Mouse (Mus musculus): Measurements from ENCODE around the gene Dcst1. TPM values are rescaled to one million over a fixed set of nuclear protein-coding genes. Genes with fewer than 3 reads are reported as not detected.

Dcst1 gene
- total RNA-seq, 2 experiments from 2014 or later = not detected

DNA sequence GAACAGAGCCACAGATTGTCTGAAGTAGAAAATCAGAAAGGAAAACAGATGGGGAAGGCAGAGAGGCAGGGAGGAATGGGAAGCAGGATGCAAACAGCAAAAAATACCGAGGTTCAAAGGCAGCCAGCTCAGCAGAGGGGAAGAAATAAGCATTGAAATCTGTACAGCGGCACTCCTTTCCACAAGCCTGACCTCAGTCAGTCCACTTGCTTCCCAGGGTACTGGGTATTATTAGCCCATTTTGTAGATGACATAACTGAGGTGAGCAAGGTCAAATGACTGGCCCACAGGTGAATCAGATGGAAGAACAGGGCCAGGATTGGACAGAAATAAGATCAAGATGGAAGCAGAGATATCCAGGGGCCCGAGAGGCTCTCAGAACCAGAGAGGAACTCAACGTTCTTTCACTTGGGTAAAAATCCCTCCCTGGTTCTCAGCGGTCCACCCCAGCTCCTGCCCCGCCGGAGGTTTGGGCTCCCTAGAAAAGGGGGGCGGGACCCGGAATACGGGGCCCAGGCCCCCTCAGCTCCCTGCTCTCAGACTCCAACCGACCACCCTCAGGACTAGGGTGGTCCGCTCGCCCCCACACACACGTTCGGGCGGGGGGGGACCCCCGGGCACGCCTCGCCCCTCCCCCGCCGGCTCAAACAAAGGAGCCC is 27.9 kb downstream of the Dcst1 start:
- ATAC-seq (ENCODE audit: poor library complexity, severe bottlenecking) = no peak

GRCm38 (mm10) chr3:89336529-89336928 is 28.5 kb downstream of the Dcst1 start:
- no peak for ATAC-seq (ENCODE audit: poor library complexity, severe bottlenecking)

GRCm38 (mm10) chr3:89333053-89333452 is 32.0 kb downstream of the Dcst1 start:
- no peak for ATAC-seq (ENCODE audit: poor library complexity, severe bottlenecking)

- ATAC-seq (ENCODE audit: poor library complexity, severe bottlenecking) = no peak
These were observed 32.6 kb downstream of the Dcst1 start for GRCm38 (mm10) chr3:89332476-89332875.

DNA sequence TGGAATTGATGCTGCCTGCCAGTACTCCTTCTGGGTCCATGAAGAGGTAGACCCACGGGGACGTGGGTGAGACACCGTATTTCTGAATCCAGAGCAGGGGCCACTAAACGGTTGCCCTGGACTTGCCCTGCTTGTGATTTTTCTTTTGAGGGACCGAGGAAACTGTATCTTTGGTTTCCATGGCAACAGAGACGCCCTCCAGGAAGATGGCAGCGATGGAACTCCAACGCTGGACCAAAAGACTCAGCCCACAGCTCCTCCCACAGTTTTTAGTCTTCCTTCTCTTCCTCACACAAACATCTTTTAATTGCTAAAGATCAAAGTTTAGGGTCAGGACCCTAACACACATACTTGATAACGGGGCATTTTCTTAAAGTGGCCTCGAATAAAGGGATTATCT is 33.0 kb downstream of the Dcst1 start:
- no peak for ATAC-seq (ENCODE audit: poor library complexity, severe bottlenecking)

GRCm38 (mm10) chr3:89331561-89331960 is 33.5 kb downstream of the Dcst1 start:
- ATAC-seq (ENCODE audit: poor library complexity, severe bottlenecking) = no peak

DNA sequence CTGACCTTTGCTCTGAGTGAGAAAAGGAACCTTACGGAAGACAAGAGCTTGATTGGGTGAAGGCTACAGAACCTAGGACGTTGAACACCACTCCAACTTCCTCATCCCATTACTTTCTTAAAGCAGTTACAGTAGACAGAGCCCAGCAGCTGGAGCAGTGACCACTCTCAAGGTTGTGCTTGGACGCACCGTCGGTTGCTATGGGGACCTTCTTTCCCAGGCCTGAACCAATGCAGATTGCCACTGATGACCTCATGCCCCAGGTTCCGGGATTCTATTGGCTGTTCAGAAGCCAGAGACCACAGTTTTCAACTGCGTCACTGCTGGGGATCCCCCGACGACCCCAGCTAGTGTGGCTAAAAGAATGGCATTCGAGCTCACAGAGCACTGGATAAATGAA is 34.1 kb downstream of the Dcst1 start:
- no peak for ATAC-seq (ENCODE audit: poor library complexity, severe bottlenecking)

- no peak for ATAC-seq (ENCODE audit: poor library complexity, severe bottlenecking)
These were observed 34.7 kb downstream of the Dcst1 start for GRCm38 (mm10) chr3:89330346-89330745.

DNA sequence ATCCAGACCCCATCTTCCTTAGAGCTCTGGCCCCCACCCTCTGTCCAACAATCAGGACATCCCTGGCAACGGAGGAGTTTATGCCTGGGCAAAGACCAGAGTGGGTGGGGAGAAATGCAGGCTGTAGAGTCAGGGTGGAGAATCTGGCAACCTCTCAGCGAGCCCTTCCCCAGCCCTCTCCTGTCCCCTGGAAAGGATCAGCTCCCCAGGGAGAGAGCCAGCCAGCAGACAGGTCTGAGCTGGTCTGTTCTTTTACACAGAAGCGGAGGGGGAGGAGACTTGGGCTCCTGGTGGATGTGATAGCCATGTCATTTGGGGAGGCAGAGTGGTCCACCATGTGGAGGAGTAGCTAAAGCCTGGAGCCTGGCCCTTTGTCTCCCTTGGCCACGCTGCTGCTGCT is 36.4 kb downstream of the Dcst1 start:
- no peak for ATAC-seq (ENCODE audit: poor library complexity, severe bottlenecking)

DNA sequence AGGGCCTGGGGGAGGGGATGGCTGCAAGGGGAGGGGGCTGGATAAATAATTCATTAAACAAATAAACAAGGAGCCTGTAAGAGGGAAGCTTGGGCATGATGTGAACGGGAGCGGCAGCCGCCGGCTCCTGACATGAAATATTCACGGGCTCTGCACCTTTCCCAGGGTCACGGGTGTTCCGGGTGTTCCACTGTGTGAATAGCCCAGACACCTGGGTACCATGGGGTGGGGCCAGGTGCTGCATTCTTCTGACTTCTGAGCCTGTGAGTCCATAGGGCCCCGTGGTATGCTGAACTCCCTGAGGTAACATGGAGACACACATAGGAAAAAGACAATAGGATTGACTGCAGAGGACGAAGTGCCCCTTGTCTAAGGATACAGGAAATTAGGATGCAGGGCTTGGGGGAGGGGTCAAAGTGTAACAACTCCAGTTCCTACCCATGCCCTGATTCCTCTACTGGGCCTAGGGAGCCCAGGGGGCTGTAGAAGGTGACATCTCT is 37.6 kb downstream of the Dcst1 start:
- no peak for ATAC-seq (ENCODE audit: poor library complexity, severe bottlenecking)

DNA sequence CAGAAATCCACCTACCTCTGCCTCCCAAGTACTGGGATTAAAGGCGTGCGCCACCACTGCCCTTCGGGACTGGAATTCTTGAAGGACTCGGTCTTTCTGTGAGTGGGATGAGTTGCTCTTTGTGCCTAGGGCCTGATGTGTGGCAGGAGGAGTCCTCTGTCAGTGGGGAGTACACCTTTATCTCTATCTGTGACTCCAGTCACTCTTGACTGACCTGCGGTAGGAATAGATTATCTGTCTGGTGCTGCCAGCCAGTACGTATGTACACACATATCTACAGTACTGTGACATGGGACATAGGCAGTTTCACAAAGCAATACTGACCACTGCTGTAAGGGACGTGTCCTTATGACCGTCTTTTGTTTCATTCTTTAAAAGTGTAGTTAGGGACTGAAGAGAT is 39.2 kb downstream of the Dcst1 start:
- ATAC-seq (ENCODE audit: poor library complexity, severe bottlenecking) = no peak

GRCm38 (mm10) chr3:89322514-89323165 is 42.4 kb downstream of the Dcst1 start, which contains the start of gene Efna3:
TSS of gene Efna3 (minus strand) at chr3:89322965.
- ATAC-seq (ENCODE audit: poor library complexity, severe bottlenecking) = 0 out of 2 replicates have a peak, but pooled peaks have one; percentile 30

DNA sequence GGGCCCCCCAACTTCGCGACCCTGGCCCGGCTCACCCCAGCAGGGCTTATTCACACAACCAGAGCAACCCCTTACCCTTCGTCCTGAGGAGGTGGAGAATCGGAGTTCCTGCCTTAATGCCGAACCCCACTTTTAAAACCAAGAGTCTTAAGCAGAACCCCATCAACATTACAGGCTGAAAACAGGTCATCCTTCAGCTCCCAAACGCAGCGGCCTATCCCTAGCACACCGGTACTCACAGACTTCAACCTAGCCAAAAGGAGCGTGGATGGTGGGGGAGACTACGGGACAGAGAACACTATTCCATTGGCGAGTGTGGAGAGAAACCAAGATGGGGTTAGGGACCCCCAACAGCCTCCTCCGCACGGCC is 42.9 kb downstream of the Dcst1 start:
- no peak for ATAC-seq (ENCODE audit: poor library complexity, severe bottlenecking)

GRCm38 (mm10) chr3:89321183-89322130 is 43.6 kb downstream of the Dcst1 start:
- 0 out of 2 replicates have a peak, but pooled peaks have one; percentile 21 for ATAC-seq (ENCODE audit: poor library complexity, severe bottlenecking)

- no peak for ATAC-seq (ENCODE audit: poor library complexity, severe bottlenecking)
These were observed 44.4 kb downstream of the Dcst1 start for GRCm38 (mm10) chr3:89320581-89321182.

DNA sequence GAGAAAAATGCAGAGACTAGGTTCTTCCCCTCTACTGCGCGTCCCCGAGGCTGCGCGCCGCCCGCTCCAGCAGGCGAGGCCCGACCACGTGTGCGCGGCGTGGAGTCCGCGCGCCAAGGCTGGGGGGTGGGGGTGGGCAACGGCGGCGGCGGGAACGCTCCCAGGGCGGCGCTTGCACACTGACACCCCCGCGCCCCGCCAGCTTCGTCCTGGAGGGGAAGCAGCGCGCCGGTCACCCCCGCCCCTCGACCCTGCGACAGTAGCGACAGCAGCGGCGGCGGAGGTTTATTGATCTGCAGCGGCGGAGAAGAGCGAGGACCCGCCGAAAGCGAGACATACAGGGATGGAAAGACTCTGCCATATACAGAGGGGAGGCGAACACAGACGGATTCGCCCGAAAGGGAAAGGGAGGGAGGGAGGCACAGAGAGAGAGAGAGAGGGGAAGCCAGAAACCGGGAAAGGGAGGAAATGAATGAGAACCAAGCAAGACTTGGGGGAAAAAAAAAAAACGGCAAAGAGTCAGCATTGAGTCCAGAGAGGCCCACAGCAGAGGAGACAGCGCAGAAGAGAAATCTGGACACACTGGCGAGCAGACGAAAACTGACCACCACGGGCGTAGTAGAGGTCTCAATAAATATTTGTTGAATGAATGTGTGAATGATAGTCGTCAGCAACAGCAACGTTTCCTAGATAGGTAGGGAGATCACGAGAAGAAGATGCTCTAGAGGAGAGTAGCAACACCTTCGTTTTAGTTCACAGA is 45.3 kb downstream of the Dcst1 start:
- no peak for ATAC-seq (ENCODE audit: poor library complexity, severe bottlenecking)

DNA sequence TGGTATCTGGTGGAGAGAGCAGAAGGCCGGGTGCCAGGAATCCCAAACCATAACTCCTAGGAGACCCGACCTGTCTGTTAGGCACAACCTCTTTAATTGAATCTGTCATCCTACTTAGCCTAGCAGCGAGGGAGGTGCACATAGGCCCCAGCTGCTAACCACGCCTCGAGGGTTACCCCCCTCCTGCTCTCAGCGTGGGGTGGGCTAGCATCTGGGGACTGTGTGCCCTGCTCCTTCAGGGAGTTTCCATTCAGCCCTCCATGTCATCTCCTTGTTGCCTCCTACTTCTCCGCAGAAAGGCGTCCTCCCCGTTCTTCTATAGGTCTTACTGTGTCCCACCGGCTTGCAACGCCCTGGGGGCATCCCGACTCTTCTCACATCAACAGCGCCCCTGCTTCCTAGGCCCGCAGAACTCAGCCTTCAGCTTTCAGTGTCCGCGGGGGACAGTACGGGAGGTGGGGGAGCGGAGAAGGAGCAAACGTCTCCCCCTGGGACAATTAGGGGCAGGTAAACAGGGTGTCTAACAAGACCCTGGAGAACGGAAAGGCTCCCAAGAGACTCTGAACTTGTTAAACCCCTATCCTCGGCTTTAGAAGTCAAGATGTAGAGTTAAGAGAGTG is 46.0 kb downstream of the Dcst1 start:
- no peak for ATAC-seq (ENCODE audit: poor library complexity, severe bottlenecking)

DNA sequence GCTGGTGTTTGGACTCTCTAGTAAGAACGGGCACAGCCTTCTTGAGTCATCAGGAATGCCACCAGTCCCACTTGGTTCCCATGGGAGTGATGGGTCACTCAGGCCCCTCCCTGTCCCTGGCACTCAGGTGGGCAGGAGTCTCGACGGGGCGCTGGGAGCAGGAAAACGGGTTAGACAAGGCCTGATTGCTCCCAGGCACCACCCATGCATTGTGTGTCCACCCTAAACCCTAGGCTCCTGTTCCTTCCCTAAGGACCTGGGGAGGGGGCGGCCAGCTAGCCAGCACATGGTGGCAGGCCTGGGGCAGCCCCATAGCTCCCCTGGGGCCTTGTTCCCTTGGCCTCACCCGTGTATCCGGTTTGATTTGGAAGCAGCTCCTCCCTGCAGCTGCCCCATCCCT is 46.7 kb downstream of the Dcst1 start:
- ATAC-seq (ENCODE audit: poor library complexity, severe bottlenecking) = no peak

GRCm38 (mm10) chr3:89317246-89317645 is 47.8 kb downstream of the Dcst1 start:
- ATAC-seq (ENCODE audit: poor library complexity, severe bottlenecking) = no peak

- ATAC-seq (ENCODE audit: poor library complexity, severe bottlenecking) = peak; percentile 84
These were observed 48.2 kb downstream of the Dcst1 start for GRCm38 (mm10) chr3:89316833-89317232.
